Mouse (Mus musculus) gastrocnemius, postnatal 14 days (tissue): ENCODE results near the gene Cacna1f. TPM values are rescaled to one million over a fixed set of nuclear protein-coding genes. Genes with fewer than 3 reads are reported as not detected.

Experiments
- DNase-seq: peaks from one replicate; pipeline ENCODE4 v3.0.0; 2021; ENCODE audit warnings: mixed read lengths
- intact Hi-C: fragments of 180-260 bp; cut with DNase I; formaldehyde crosslinking; loops from one replicate; pipeline ENCODE4 v1.15.1; 2025; ENCODE audit warnings: low total_unique reads
- total RNA-seq, 2 experiments: library from RNA; stranded (reverse); gene quantifications; 2 replicates each; pipeline ENCODE4 v1.2.3; 2021

Gene Cacna1f
- total RNA-seq, 2 experiments from 2014 or later = not detected

DNA sequence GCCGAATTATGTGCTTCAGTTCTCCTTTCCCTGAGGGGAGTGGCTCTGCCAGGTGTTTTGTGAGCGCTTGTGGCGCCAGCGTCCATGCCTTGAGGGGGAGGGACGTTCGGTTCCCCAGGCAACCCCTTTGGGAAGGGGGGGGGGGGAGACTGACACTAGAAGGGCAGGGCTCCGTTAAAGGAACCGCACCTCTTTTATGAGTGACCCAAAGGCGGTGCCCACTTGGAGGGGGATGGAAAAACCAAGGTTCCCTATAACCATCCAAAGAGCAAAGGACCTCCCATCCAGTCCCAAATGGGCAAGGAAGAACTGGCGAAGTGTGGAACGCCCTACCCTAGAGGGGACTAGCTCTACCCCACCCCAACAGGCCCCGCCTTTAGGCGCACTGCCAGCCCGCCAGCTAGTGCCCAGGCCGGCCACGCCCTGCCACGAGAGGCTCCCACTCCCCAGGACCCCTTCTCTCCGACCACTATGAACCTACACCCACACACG lies 63.6 kb downstream of the Cacna1f start:
- peak; percentile 70 for DNase-seq
- intact Hi-C loops = no loop called here

DNA sequence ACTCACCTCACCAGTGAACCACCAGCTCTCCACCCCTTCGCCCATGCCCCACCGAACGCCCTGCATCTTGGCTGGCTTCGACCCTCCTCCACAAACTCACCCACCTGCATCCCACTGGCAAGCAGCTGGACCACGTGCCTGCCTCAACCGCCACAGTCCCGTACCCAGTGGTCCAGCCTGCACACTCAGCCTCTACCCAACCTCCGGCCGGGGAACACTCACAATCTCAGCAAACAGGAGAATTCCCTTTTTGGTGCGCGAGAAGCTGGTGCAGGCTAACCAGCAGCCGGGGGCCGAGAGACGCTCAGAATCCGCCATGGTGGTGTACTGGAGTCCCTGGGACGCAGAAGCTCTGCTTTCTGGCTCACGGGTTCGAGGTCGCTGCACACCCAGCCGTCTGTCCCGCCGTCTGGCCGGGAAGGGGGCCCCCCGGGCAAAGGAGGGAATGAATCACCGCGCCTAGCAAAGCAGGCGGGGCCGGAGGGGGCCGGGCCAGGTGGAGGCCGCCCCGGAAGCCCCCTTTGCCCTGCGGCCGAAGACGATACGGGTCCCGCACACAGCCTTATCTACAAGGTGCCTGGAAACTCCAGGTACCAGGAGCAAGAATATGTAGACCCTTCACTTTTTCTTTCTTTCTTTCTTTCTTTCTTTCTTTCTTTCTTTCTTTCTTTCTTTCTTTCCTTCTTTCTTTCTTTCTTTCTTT lies 64.2 kb downstream of the Cacna1f start, which contains the start of gene Plp2:
Plp2 (minus strand) TSS at position 470 of the 703 bp plus-strand sequence.
- DNase-seq = peak; percentile 36
- intact Hi-C loops = no loop called here

DNA sequence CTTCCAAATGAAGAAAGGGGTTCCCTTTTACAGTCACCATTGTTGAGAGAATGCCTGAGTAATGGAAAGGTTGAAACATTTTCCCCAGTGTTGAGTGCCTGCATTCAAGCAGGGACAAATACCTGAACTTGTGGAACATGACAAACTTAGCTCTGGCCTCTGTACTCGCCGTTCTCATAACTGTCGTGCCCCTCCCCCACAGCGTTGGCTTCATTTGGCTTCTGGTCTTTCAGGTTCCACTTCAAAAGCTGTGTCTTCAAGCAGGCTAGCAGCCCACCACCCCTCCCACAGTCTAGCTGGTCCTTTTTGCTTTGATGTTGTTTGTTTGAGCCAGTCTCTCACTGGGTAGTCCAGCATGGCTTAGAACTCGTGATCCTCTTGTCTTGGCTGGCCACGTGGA lies 65.9 kb downstream of the Cacna1f start:
- no peak for DNase-seq
- intact Hi-C loops = no loop called here

DNA sequence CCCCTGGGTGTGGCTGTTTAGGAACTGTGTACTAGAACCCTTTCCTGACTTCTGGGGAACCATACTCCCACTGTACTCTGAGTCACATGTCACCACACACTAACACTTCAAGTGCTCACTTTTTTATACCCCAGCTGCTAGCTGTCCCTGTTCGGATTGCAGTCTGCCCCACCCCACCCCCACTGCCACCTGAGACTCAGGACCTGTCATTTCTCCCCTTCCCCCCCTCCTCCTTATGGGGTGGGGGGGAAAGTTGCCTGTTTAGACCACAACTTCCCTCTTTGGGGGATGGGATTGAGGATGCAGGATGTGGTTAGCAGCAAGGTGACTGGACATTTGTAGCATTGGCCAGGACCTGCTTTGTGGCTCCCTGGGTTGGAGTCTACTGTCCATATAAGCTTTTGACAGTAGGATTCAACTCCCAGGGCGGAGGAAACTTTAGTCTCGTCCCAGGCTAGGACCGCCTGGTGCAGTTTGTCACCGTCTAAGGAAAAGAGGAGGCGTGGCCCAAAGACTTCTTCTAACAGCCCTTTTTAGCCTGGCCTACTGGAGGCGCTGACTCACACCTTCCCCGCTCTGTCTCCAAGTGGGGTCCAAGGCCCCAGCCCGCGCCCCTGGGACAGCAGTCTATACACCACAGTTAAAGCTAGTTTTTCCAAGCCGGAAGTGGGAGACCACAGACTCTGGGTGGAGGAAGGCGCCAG lies 66.8 kb downstream of the Cacna1f start:
- no peak for DNase-seq
- intact Hi-C loops = no loop called here

DNA sequence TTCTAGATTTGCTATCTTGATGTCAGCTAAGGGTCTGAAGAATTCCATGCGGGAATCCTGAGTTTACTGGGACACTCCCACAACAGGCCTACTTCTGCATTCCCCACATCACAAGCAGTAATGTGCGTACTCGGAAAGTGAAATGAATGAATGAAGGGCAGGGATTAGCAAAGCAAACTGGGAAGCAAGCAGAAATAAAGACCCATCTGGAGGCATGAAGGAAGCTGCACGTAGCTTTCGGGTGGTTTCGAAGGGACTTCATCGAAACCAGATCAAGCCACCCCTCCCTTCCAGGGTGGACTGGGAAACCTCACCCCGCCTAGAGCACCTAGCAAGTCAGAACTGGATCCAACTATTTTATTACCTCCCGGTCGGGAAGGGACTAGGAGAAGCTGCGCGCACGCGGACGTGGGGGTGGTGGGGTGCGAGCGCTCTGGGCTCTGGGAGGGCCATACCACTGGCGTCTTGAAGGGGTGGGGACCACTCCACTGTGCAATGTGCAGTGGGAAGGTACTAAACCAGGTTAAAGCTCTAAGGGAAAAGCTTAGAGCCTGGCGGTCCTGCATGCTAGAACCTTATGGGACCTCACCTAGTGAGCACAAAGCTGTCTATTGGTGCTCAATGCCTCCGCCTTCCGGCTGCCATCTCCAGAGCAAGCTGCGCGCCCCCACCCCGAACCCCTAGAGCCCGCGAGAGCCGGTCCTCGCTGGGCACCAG lies 67.6 kb downstream of the Cacna1f start:
- DNase-seq = no peak
- intact Hi-C loops = no loop called here

DNA sequence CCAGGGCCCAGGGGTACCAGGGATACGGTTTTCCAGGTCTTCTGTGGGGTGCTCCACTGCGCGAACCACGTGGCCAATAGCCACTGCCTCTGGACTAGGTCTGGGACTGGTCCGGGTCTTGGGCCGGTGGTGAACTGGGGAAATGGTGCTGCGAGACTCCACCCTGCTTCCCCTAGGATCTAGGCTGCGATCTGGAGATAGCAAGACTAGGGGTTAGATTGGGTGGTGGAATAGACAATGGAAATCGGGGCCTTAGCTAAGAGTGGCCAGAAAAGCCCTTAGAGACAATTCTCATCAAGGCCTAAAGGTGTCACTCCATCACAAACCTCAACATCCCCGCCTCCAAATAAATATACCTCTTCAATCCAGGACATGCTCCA lies 68.1 kb downstream of the Cacna1f start:
- intact Hi-C loops = no loop called here

DNA sequence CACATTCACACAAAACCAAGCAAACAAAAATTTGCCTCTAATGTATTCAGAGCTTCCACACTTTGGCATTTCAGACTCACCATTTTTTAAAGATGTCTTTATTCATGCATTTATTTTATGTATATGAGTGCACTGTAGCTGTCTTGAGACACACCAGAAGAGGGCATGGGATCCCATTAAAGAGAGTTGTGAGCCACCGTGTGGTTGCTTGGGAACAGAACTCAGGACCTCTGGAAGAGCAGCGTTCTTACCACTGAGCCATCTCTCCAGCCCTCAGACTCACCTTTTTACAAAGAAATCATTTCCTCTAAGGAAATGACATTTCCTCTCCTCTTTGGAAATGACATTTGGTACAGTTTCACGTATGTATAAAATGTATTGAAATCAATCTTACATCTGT lies 72.1 kb downstream of the Cacna1f start:
- no peak for DNase-seq
- intact Hi-C loops = no loop called here

More for the DNA sequence above, 68.1 kb downstream of the Cacna1f start:
- DNase-seq = no peak

DNA sequence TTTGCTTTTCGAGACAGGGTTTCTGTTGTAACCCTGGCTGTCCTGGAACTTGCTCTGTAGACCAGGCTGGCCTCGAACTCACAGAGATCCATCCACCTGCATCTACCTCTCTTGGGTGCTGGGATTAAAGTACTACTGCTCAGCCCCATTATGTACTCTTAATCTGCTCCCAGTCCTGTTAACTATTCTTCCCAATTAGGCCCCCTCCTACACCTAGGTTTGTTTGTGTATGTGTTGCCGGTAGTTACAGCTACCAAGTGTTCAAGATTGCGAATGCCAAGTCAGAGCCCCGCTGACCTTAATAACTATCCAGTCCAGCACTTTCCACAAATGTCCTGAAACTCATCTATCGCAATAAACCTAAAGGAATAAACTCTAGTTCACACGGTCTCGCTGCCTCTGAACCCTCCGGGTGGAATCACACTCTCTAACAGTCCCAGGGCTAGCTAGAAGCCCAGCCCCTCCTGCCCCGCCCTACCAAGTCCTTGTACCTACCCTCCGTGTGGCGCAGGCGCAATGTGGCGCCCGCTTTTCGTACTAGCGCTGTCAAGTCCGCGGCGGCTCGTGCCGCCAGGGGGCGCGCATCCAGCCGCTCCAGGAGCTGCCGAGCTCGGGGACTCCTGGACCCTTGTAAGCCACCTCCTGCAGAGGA lies 72.6 kb downstream of the Cacna1f start:
- intact Hi-C loops = no loop called here
- DNase-seq = peak; percentile 91

DNA sequence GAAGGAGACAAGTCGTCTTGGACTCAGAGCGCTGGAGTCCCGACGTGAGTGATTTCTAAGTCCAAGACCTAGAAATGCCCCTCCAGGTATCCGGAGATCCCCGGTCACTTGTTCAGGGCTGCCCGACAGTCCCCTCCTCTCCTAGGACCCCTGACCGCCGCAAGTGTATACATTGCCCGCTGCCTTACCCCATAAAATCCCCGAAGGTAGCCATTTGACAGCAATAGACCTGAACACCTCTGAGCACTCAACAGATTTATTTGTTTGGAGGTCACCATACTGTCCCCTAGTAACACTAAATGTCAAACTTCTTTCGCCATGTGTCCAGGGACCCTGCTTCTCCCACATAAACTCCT lies 73.2 kb downstream of the Cacna1f start:
- DNase-seq = no peak
- intact Hi-C loops = no loop called here

DNA sequence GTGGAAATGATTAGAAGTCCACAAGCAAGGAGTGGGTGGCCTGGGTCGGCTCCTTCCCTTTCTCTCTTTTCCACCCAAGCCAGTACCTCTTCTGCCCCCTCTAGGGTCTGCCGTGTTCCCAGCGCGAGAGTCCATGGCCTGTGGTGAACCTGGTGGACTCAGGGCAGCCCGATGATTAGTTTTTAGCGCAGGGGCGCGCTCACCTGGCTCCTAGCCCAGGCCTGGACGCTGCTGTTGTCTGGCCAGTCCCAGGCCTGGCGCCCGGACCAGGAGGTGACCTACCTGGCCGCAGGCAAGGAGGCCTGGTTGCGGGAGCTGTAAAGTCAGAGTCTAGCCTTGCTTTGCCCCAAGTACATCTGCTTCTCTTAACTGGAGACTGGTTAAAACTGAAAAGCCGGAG lies 74.0 kb downstream of the Cacna1f start, which contains the start of gene Magix:
Magix (minus strand) TSS at position 388 of the 400 bp plus-strand sequence.
- intact Hi-C loops = no loop called here
- no peak for DNase-seq

Other genes starting within 250 kb of the Cacna1f start
- under 1 TPM; 0.37 to 0.66 TPM for gene Usp27x, start 231.3 kb upstream of the Cacna1f start, total RNA-seq
- gene Foxp3, start 33.4 kb upstream of the Cacna1f start, total RNA-seq = under 1 TPM in 1 of 2 experiments, not detected in 1; 0.16 TPM
- gene Ppp1r3f, start 32.8 kb upstream of the Cacna1f start, total RNA-seq = 1 to 10 TPM; 1.0 to 2.5 TPM
- gene Ccdc22, start 1.6 kb upstream of the Cacna1f start, total RNA-seq = 10 to 100 TPM; 10.2 to 10.9 TPM
- gene Syp, start 31.4 kb downstream of the Cacna1f start, total RNA-seq = 1 to 10 TPM in 1 of 2 experiments, under 1 TPM in 1; 0.86 to 1.4 TPM
- gene Prickle3, start 50.2 kb downstream of the Cacna1f start, total RNA-seq = 10 to 100 TPM; 10.3 to 18.7 TPM
- 10 to 100 TPM; 40.3 to 50.8 TPM for gene Plp2, start 64.3 kb downstream of the Cacna1f start, total RNA-seq
- 1 to 10 TPM; 4.4 to 6.4 TPM for gene Magix, start 74.2 kb downstream of the Cacna1f start, total RNA-seq
- 10 to 100 TPM; 15.9 to 16.4 TPM for gene Gpkow, start 90.0 kb downstream of the Cacna1f start, total RNA-seq
- 10 to 100 TPM; 20.4 to 22.8 TPM for gene Wdr45, start 107.2 kb downstream of the Cacna1f start, total RNA-seq
- gene Gm45208, start 115.2 kb downstream of the Cacna1f start, total RNA-seq = not detected
- gene Praf2, start 121.4 kb downstream of the Cacna1f start, total RNA-seq = 1 to 10 TPM; 6.1 to 9.0 TPM
- gene Ccdc120, start 143.8 kb downstream of the Cacna1f start, total RNA-seq = 1 to 10 TPM in 1 of 2 experiments, under 1 TPM in 1; 0.86 to 1.8 TPM
- 1 to 10 TPM; 8.8 to 9.7 TPM for gene Tfe3, start 155.5 kb downstream of the Cacna1f start, total RNA-seq
- 10 to 100 TPM; 16.8 to 17.4 TPM for gene Gripap1, start 182.7 kb downstream of the Cacna1f start, total RNA-seq
- gene Kcnd1, start 215.2 kb downstream of the Cacna1f start, total RNA-seq = under 1 TPM; 0.66 to 0.68 TPM
- gene Otud5, start 234.3 kb downstream of the Cacna1f start, total RNA-seq = 10 to 100 TPM; 16.8 to 19.1 TPM